Mouse (Mus musculus) cerebellum, postnatal 36 days (tissue): ENCODE measurements around the gene Olfr970.
"Not testable (repeated sequence)": the region's sequence is repeated elsewhere in the genome, so short reads cannot be mapped to it uniquely, and the experiment has no call there.

Experiments used
- DNase-seq, 2 experiments: peaks; one replicate each; pipeline ENCODE4 v3.0.0; 2021 to 2022; ENCODE audit warnings: mixed read lengths in 2 of 2

Gene Olfr970

DNA sequence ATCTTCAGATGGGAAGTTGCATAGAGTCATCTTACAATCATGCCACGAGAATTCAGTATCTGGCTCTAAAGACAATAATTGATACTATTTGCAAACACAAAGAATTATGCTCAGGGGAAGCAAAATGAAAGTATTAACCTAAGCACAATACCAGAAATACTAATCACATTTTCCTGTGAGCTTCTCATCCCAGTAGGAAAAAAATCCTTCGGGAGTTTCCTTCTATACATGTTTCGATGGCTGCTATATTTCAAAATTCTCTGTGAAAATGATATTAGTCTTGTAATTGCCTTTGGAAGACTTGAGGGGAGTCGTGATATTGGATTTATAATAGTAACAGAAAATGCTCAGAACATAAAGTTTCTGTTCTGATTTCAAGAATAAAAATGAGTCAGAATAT, at the start of gene Olfr970:
Gene Olfr970 (plus strand): TSS at position 301 of the 400 bp plus-strand sequence.
- DNase-seq, result no peak

DNA sequence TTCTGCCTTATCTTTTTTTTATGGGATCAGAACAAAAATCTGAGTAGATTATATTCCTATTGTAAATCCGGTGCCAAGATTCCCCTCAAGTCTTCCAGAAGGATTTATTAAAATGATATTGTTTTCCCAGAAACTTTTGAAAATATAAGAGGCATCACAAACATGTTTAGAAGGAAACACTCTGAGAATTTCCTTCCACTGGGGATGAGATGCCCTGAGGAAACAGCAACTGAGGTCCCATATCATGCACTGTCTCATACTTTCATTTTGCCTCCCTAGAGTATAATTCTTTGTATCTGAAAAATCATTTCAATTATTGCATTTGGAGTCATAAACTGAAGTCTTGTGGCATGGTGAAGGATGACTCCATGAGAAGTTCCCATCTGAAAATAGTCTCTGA, 25.5 kb upstream of the Olfr970 start, which contains the start of gene Olfr968:
Gene Olfr968 (minus strand): TSS at position 101 of the 400 bp plus-strand sequence.
- DNase-seq, result no peak

DNA sequence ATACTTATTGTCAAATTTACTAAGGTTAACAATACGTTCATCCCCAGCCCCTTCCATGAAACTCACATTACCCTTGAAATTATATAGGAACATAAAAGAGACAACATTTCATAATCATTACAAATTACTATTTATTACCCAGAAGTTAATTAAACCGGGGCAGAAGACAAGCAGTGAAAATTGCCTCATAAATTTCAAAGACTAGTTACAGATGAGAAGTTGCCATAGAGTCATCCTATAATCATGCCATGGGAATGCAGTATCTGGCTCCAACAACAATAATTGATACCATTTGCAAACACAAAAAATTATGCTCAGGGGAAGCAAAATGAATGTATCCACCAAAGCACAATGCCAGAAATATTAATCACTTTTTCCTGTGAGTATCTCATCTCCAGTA, 18.1 kb upstream of the Olfr970 start, which contains the start of gene Olfr969:
Gene Olfr969 (plus strand): TSS at position 388 of the 400 bp plus-strand sequence.
- DNase-seq, result no peak

DNA sequence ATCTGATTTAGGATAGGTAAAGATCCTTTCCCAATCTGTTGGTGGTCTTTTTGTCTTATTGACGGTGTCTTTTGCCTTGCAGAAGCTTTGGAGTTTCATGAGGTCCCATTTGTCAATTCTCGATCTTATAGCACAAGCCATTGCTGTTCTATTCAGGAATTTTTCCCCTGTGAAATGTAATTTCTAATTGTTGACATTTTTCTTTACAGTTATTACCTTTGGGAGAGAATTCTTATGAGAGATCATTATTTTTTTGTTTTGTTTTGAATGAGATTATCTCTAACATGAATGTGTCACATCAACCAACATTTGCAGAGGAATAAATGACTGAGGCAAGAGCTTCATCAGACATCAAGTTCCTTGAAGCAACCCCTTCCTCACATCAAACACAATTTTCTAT, 27.9 kb downstream of the Olfr970 start, which contains the start of gene Olfr971:
Gene Olfr971 (plus strand): TSS at position 301 of the 400 bp plus-strand sequence.
- not testable (repeated sequence) for DNase-seq

DNA sequence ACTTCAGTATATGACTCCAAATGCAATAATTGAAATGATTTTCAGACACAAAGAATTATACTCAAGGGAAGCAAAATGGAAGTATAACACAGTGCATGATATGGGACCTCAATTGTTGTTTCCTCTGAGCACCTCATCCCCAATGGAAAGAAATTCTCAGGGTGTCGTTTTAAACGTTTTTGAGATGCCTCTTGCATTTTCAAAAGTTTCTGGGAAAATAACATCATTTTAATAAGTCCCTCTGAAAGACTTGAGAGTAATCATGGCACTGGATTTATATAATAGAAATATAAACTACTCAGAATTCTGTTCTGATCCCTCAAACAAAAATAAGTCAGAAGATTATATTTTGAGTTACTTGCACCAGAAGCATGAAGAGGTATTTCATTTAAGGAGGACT, 57.5 kb downstream of the Olfr970 start, which contains the start of gene Olfr972:
Gene Olfr972 (plus strand): TSS at position 301 of the 400 bp plus-strand sequence.
- DNase-seq, result no peak
